Mouse (Mus musculus) embryonic fibroblast, embryonic 13.5 days (primary cell): ENCODE measurements around the gene C77080.

ENCODE experiments used
- CTCF ChIP-seq: IDR thresholded peaks from 2 replicates; pipeline ENCODE4 v1.5.1; 2011; ENCODE audit warnings: mild to moderate bottlenecking, control low read depth, low read length, moderate library complexity, borderline replicate concordance; ENCODE audit not compliant: insufficient read depth
- POLR2A ChIP-seq: IDR thresholded peaks from 2 replicates; pipeline ENCODE4 v1.6.1; 2011; ENCODE audit warnings: low read depth, mild to moderate bottlenecking, control low read depth, low read length, moderate library complexity

DNA sequence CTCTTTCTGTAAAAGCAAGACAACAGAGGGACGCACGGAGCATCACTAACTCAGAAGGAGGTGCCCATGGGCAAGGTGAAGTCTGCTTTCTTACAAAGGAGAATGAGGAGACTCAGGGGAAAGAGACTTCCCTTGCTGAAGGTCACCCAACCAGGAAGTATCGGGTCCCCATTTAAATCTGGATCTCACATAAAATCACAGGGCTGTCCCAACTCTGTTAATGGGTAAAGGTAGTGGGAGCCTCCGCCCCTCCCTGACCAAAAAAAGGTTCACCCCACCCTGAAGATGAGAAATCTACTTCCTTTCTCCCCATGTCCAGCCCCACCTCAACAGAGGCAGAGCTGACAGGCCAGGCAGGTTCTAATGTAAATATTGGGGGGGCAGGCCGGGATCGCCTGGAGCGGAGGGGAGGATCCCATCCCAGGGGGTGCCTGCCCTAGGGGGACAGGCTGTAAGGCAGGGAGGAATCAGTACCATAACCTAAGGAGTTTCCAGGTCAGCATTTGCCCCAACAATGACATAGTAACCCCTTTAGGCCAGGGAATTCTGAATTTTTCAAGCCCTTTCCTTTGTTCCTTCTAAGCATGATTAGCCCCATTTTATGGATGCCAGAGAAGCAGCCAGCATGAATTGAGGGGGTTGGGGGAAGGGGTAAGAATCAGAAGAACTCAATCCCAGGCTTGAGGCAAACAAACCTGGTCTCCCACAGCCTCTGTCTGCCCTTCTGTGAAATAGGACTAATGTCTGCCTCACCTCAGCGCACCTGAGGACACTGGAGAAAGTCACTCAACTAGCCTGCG lies 28.4 kb downstream of the C77080 start:
- TF ChIP-seq CTCF (no peak), POLR2A (no peak)
